Mouse (Mus musculus) spleen, embryonic (tissue): ENCODE measurements around the gene Smim12.

Source experiments
- CTCF ChIA-PET: fragments of 350-600 bp; sonication (Branson Sonifier 250); formaldehyde crosslinking; loops from one replicate; lab custom pipeline; 2022; lab: Charles Lee

Gene Smim12

DNA sequence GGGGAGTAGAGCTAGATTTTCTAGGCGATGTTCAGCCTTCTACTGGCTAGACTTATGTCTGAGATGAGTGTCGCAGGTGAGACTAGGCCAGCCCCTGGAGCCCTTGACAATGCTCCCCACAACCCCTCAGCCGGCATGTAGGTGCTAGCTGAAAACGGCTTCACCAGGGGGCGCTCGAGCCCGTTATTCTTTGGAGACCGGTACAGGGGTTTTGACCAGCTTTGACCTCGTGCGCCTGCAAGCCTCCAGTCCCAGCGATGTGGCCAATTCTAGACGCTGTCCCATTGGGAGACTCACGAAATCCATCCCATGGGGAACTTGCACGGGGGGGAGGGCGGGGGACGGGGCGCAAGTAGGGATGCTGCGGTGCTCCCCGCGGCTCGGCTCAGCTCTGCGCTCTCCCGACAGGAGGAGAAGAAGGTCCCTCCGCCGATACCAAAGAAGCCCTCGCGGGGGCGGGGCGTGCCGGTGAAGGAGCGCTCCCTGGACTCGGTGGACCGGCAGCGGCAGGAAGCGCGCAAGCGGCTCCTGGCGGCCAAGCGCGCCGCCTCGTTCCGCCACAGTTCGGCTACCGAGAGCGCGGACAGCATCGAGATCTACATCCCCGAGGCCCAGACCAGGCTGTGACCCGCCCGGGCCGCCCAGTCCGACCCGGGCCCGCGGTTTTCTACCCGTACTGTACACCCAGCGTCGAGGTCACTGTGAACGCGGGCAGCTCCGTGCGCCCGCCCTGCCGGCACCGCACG is 7.7 kb upstream of the Smim12 start:
- CTCF ChIA-PET = interaction anchor here (0.6 to 2.7 kb wide), 3 partner anchors 8 to 17 kb away, joined by 4 to 9 read pairs (median 4); partner anchors contain the start of gene Smim12

DNA sequence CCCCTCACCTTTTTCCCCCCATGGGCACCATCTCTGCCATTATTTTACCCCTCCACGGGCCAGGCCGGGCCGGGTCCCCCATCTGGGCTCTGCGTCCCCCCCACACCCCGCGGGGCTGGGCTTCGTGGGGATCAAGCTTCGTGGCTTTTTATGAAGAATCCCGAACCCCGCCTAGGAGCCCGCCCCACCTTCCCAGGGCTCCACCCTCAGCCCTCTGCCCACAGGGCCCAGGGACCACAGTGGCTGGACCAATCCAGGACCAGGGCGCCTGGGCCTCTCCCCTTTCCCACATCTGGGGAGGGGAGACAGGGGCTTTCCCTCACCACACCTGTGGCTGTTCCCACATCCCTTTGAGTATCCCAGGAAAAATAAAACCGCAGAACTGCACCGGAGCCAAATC is 7.0 kb upstream of the Smim12 start:
- CTCF ChIA-PET = interaction anchor here (2.7 kb wide), 1 partner anchor 7 kb away, joined by 9 read pairs; the partner anchor contains the start of gene Smim12

- CTCF ChIA-PET = interaction anchor here (0.7 to 1.0 kb wide), 2 partner anchors 81 to 1359 kb away, joined by 3 to 4 read pairs; no protein-coding TSS in a partner anchor
Measured at GRCm38 (mm10) chr4:127237271-127237670, 6.3 kb upstream of the Smim12 start.

DNA sequence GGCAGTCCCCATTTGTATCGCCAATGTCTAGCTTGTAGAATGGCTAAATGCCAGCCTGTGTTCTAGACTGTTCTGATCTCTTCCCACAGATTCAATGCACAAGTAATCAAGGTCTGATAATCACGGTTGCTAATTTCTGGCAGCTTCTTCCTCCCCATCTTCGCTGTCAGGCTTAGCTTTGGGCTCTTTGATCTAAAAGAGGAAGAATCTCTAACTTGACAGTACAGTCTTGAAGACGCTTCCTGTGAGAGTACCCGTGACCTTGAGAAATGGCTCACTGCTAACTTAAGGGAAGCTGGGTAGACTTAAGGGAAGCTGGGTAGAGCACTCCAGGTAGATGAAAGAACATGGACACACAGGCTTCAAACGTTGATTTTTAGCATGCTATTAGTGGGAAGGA is 888 bp upstream of the Smim12 start:
- CTCF ChIA-PET = interaction anchor here (0.6 to 2.2 kb wide), 3 partner anchors 7 to 1041 kb away, joined by 3 to 18 read pairs (median 9); no protein-coding TSS in a partner anchor

- CTCF ChIA-PET = interaction anchor here (0.5 to 2.2 kb wide), 3 partner anchors 9 to 42 kb away, joined by 3 to 20 read pairs (median 9); no protein-coding TSS in a partner anchor
Measured at GRCm38 (mm10) chr4:127243953-127244352, 369 bp downstream of the Smim12 start.

GRCm38 (mm10) chr4:127249701-127250349 is 6.2 kb downstream of the Smim12 start:
- CTCF ChIA-PET = no interaction called here

DNA sequence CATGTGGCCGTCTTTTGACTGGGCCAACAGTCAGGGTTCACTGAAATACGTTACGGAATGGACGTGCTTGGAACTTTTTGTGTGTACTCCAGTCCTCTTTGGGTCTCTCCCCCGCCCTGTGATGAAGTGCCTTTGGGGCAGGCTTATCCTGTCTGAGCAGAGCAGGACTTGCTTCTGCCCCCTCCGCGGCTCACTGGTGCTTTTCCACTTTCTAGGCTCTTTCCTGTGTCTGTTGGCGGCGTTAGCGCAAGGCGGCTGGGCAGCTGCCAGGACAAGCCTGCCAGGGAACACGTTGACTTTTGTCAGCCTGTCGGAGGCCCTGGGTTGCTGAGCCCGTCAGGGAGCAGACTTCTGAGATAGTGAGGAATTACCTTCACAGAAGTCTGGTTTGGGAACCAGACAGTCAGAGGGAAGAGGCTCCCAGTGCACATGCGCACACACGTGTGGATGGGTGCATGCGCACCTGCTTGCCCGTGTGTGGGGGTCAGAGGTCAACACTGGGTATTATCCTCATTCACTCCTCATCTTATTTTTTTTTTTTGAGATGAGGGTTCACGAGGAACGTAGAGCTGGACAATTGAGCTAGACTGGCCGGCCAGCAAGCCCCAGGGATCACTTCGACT is 8.5 kb downstream of the Smim12 start:
- CTCF ChIA-PET = no interaction called here

- CTCF ChIA-PET = no interaction called here
Measured at GRCm38 (mm10) chr4:127256739-127257138, 13.2 kb downstream of the Smim12 start.

GRCm38 (mm10) chr4:127258186-127258897 is 14.8 kb downstream of the Smim12 start:
- CTCF ChIA-PET = no interaction called here

- CTCF ChIA-PET = no interaction called here
Measured at GRCm38 (mm10) chr4:127261601-127262000, 18.0 kb downstream of the Smim12 start.

DNA sequence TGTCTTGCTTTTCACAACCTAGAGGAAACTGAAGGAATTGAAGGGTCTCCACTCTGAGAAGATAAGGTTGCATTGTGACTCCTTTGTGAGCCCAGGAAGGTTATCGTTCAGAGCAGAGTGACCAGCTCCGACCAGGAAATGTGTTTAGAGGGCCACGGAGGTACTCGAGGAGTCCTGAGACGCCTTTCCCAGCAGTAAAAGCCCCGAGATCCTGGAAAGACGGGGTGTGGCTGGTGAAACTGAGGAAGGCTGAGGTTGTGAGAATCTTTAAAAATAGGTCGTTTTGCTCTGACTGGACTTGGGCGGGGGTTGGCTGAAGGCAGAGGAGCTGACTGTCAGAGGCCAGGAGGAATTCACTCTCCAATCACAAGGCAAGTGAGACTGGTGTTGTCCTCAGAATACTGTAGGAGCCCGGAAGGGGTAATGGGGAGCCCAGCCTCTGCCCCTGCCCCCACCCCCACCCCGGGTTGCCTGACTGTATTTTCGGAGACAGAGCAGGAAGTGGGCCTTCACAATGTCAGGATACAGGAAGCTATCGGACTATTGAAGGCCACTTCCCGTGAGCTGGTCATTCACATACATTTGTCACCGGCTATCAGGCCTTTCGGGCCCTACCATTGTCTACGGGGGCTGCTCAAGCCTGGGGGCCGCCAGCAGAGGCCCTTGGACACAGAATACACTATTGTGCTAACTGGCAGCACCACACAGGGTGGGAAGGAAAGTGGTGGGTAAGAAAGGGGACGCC is 20.0 kb downstream of the Smim12 start:
- CTCF ChIA-PET = interaction anchor here (0.5 kb wide), 1 partner anchor 1145 kb away, joined by 5 read pairs; no protein-coding TSS in a partner anchor

- CTCF ChIA-PET = interaction anchor here (0.5 kb wide), 1 partner anchor 1145 kb away, joined by 5 read pairs; no protein-coding TSS in a partner anchor
Measured at GRCm38 (mm10) chr4:127264183-127264554, 20.6 kb downstream of the Smim12 start.

GRCm38 (mm10) chr4:127278451-127279001 is 34.9 kb downstream of the Smim12 start:
- CTCF ChIA-PET = no interaction called here

- CTCF ChIA-PET = no interaction called here
Measured at GRCm38 (mm10) chr4:127279241-127279640, 35.7 kb downstream of the Smim12 start.

DNA sequence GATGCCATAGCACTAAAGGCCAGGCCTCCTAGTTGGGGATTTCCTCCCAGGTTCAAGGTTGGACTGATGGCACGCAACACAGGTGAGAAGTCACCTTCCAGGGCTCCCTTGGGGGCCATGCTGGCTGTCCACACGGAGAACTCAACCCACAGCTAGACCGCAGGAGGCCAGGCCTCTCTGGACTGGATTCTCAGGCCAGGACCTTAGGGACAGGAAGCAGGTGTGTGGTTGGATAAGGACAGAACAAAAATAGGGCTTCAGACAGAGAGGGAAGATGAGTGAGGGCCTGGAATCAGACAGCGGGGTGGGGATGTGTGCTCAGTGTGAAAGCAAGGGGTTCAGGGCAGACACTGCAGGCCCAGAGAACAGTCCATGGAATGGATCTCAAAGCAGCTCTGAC is 43.3 kb downstream of the Smim12 start:
- CTCF ChIA-PET = no interaction called here

GRCm38 (mm10) chr4:127289039-127289548 is 45.5 kb downstream of the Smim12 start:
- CTCF ChIA-PET = no interaction called here

GRCm38 (mm10) chr4:127292631-127293030 is 49.0 kb downstream of the Smim12 start:
- CTCF ChIA-PET = no interaction called here
